Mouse (Mus musculus): ENCODE measurements around the gene Rassf2.

DNA sequence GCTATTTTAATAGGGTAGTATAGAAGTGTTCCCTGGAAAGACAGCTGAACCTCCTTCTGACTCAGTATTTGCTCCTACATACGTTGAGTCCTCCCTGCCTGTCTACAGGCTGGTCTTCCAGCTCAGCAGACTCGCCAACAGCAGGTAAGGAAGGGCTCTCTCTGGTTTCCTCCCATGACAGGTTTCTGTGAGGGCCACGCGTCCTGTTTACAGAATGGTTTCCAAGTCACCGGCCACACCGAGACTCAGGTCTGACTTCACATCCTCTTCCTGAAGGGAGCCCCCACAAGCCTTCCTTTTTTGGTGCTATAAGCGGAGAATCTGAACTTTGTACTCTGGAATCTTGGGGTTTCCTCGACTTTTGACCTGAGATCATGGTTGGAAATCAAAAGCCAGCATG is 7.4 kb downstream of the Rassf2 start:
- TF ChIP-seq CTCF (IDR thresholded peaks at IDR 0.05; ENCODE audit: low read depth) (no peak), EP300 (IDR thresholded peaks at IDR 0.05; ENCODE audit: low read depth) (no peak)
